Mouse (Mus musculus) 416B (cell line): ENCODE data around the gene Hcn1.

Source experiments
- DNase-seq: peaks from one replicate; pipeline ENCODE4 v3.0.0; 2011; ENCODE audit warnings: low read depth

Gene Hcn1

DNA sequence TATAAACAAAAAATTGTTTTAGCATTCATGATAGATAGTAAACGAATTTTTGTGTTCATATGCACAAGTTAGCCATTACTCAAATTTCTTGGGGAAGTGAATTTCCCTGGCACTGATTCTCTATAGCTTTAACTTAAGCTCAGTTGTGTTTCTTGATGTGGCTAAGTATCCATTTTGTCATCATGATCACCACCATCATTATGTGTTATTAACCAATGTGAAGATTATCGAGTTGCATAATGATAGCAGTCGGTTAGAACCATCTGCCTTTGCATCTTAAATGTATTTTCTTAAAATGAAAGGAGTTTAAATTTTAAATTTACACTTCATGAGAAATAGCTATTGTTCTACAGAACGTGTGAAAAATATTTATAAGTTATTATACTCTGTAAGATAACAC lies 426.5 kb downstream of the Hcn1 start:
- no peak for DNase-seq

DNA sequence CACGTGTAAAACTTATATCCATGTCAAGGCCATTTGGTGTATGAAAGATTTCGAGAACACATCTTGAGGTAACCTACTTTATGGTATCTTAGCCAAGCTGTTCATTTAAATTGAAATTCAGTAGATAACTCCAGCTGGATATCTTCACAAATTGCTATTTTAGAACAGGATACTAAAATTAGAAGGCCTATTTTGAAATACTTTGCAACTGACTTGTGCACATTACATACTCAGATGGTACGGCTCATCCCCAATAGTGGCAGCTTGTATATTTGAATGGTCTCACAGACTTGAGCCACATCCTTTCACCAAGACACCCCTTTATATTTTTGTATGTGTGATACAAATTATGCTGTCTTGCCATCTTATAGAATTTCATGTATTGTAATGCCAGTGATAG lies 427.5 kb downstream of the Hcn1 start:
- DNase-seq = no peak

DNA sequence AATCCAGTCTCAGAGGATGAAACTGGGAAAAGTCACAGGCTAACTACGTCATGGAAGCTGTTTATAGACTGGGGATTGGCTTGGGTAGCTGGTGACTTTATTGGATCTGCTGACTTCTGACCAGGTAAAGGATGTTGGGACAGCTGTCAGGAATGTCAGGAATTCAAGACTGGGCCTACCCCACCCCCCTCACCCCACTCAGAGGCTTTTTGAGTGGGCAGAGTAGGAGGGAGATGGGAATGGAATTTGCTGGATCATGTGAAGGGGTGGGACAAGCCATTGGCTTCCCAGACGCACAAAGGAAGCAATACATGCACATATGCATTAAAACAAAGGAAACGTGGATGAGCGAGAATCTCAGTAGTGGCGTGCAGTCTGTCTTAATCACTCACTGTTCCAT lies 433.5 kb downstream of the Hcn1 start:
- no peak for DNase-seq
